8 mouse cellular contexts compared by ENCODE assay signal in genomic region chr1:40789666-40790233, GRCm38 (mm10). TPM values are rescaled to one million over a fixed set of nuclear protein-coding genes. Genes with fewer than 3 reads are reported as not detected.
A peak's percentile ranks its signal among the peaks of the same experiment; 100 is the strongest.
DNase-seq lines count a peak whose midpoint lies in the region; ATAC-seq and TF ChIP-seq lines count a peak whose summit lies in the region.

No protein-coding gene starts in this region.

- no peaks in the 10 kb centered on the region for H3K9me3 ChIP-seq in megakaryocyte, embryonic 14.5 days
- no peaks in the 10 kb centered on the region for H3K9me3 ChIP-seq in forebrain, embryonic 12.5 days
- no peaks in the 10 kb centered on the region for H3K9me3 ChIP-seq in midbrain, postnatal 0 days (ENCODE audit: low read length)

- 13% methylated on average over 5 of the region's 5 CpGs for whole genome bisulfite sequencing in forebrain, embryonic 12.5 days
- 14% methylated on average over 5 of the region's 5 CpGs for WGBS in midbrain, postnatal 0 days

- TF ChIP-seq CTCF in midbrain, postnatal 0 days (IDR thresholded peaks at IDR 0.05): no peak

- no peak for ATAC-seq in megakaryocyte, adult 5-6 weeks (ENCODE audit: poor library complexity, severe bottlenecking)
- peak; percentile 68 for ATAC-seq in forebrain, embryonic 12.5 days (ENCODE audit: low FRiP score)
- peak; percentile 45; the same call in 1 of the 2 replicates for ATAC-seq in midbrain, postnatal 0 days (ENCODE audit: low FRiP score)

- DNase-seq in kidney, adult 9 months: peak; percentile 54
- peak; percentile 28 for DNase-seq in midbrain, postnatal 0 days (ENCODE audit: low spot score)
- no peak for DNase-seq in MN1 (ENCODE audit: low spot score)
- no peak for DNase-seq in layer of hippocampus, adult 8-10 months (ENCODE audit: low spot score in 2 of 2)
- no peak for DNase-seq in cerebellum, adult 11-12 months

- peak overlapping the region; percentile 56; the same call in 1 of the 2 replicates for H3K27ac ChIP-seq in forebrain, embryonic 12.5 days
- no peak overlapping the region for H3K27ac ChIP-seq in midbrain, postnatal 0 days (ENCODE audit: low read depth, low read length)

- H3K4me2 ChIP-seq in forebrain, embryonic 12.5 days: peak overlapping the region; percentile 71
- H3K4me2 ChIP-seq in midbrain, postnatal 0 days (ENCODE audit: low read depth, low read length, poor library complexity, severe bottlenecking): peak overlapping the region; percentile 84

- peak overlapping the region; percentile 47; the same call in 1 of the 2 replicates for H3K9ac ChIP-seq in forebrain, embryonic 12.5 days
- H3K9ac ChIP-seq in midbrain, postnatal 0 days (replicated peaks; ENCODE audit: low read length, poor library complexity, severe bottlenecking): peak overlapping the region; percentile 63

- peak overlapping the region; percentile 95 for H3K4me3 ChIP-seq in megakaryocyte, embryonic 14.5 days (replicated peaks)
- H3K4me3 ChIP-seq in forebrain, embryonic 12.5 days (replicated peaks): peak overlapping the region; percentile 55
- peak overlapping the region; percentile 71 for H3K4me3 ChIP-seq in midbrain, postnatal 0 days (ENCODE audit: low read depth, low read length)

- no peaks in the 10 kb centered on the region for H3K27me3 ChIP-seq in megakaryocyte, embryonic 14.5 days (replicated peaks)
- no peaks in the 10 kb centered on the region for H3K27me3 ChIP-seq in forebrain, embryonic 12.5 days
- no peaks in the 10 kb centered on the region for H3K27me3 ChIP-seq in midbrain, postnatal 0 days (ENCODE audit: insufficient read depth, low read length)

- peaks cover 13% of the 10 kb centered on the region for H3K36me3 ChIP-seq in megakaryocyte, embryonic 14.5 days (replicated peaks; ENCODE audit: low read length)
- no peaks in the 10 kb centered on the region for H3K36me3 ChIP-seq in forebrain, embryonic 12.5 days (replicated peaks)
- no peaks in the 10 kb centered on the region for H3K36me3 ChIP-seq in midbrain, postnatal 0 days (ENCODE audit: insufficient read depth, low read length)

- H3K4me1 ChIP-seq in megakaryocyte, embryonic 14.5 days: peaks cover 15% of the 10 kb centered on the region
- H3K4me1 ChIP-seq in forebrain, embryonic 12.5 days: peaks cover 15% of the 10 kb centered on the region
- peaks cover 8% of the 10 kb centered on the region; the same call in 1 of the 2 replicates for H3K4me1 ChIP-seq in midbrain, postnatal 0 days (ENCODE audit: insufficient read depth, low read length)

RNA-seq across cellular contexts. Expression of gene Mfsd9, which starts 0.7 kb away (rescaled TPM):
- 0.46 TPM in 1 of 2 replicates, not detected in the other for polyA plus RNA-seq in megakaryocyte, embryonic 14.5 days (2012; ENCODE audit: insufficient read depth, low replicate concordance)
- total RNA-seq in megakaryocyte, adult 5-6 weeks (2015): 2.3 and 2.4 TPM in 2 replicates
- total RNA-seq in megakaryocyte, adult 5-6 weeks (2017): 1.8 and 2.4 TPM in 2 replicates
- polyA plus RNA-seq in forebrain, embryonic 12.5 days (2016; fragmentation: Nextera tagmentation; extraction: Ambion mirVana): 3.0 and 3.2 TPM in 2 replicates
- total RNA-seq in midbrain, postnatal 0 days (2014; rRNA removed): 9.2 and 9.3 TPM in 2 replicates
- polyA plus RNA-seq in midbrain, postnatal 0 days (2015; fragmentation: Nextera tagmentation; extraction: Ambion mirVana): 5.5 and 5.8 TPM in 2 replicates
- 1 to 10 TPM; 5.5 to 6.8 (median 6.1) TPM for total RNA-seq in layer of hippocampus, adult 8-10 months (2022)

RNA-seq across cellular contexts. Expression of gene Tmem182, which starts 15.7 kb away (rescaled TPM):
- polyA plus RNA-seq in megakaryocyte, embryonic 14.5 days (2012; ENCODE audit: insufficient read depth, low replicate concordance): not detected in 2 replicates
- total RNA-seq in megakaryocyte, adult 5-6 weeks (2015): not detected in 2 replicates
- not detected in 2 replicates for total RNA-seq in megakaryocyte, adult 5-6 weeks (2017)
- polyA plus RNA-seq in forebrain, embryonic 12.5 days (2016; fragmentation: Nextera tagmentation; extraction: Ambion mirVana): 0.11 and 0.12 TPM in 2 replicates
- total RNA-seq in midbrain, postnatal 0 days (2014; rRNA removed): 0.05 and 0.24 TPM in 2 replicates
- polyA plus RNA-seq in midbrain, postnatal 0 days (2015; fragmentation: Nextera tagmentation; extraction: Ambion mirVana): 0.20 and 0.21 TPM in 2 replicates
- total RNA-seq in layer of hippocampus, adult 8-10 months (2022): under 1 TPM in 3 of 4 experiments, not detected in 1; 0.13 to 0.23 (median 0.16) TPM

Comparison
In these comparisons a context has a peak if more than half of its experiments do, and no peak if none do; other contexts are left out.
1. DNase-seq: peak in kidney, adult 9 months (single experiment) and midbrain, postnatal 0 days (single experiment); none in MN1 (single experiment), layer of hippocampus, adult 8-10 months (0 of 2) and cerebellum, adult 11-12 months (single experiment).
2. Peak in every context shown above with its lines, with median percentiles within 50 percentile points of each other: H3K4me3 ChIP-seq.